Mouse (Mus musculus): ENCODE results near the gene Bcl2l12. TPM values are rescaled to one million over a fixed set of nuclear protein-coding genes. Genes with fewer than 3 reads are reported as not detected.

The Bcl2l12 gene
- total RNA-seq, 2 experiments from 2014 or later = 14.5 to 15.9 TPM

GRCm38 (mm10) chr7:44997231-44997939 lies 1.1 kb downstream of the Bcl2l12 start, which contains the start of gene Irf3:
Gene Irf3, plus strand, starts transcription at chr7:44997648.
- DNase-seq = peak; percentile 98 to 99
- intact Hi-C loops (cut with DNase I) = no loop called here

GRCm38 (mm10) chr7:44996672-44997071 lies 1.8 kb downstream of the Bcl2l12 start:
- DNase-seq = no peak
- intact Hi-C loops (cut with DNase I) = no loop called here

- intact Hi-C loops (cut with DNase I) = loop anchor here (1.0 kb wide), 1 partner anchor 29 kb away; the partner anchor contains the start of gene Scaf1
- no peak for DNase-seq
These were observed 11.4 kb downstream of the Bcl2l12 start for GRCm38 (mm10) chr7:44986879-44987718.

- intact Hi-C loops (cut with DNase I) = loop anchor here (1.0 kb wide), 1 partner anchor 30 kb away; the partner anchor contains the start of gene Scaf1
These were observed 12.2 kb downstream of the Bcl2l12 start, which contains the start of gene Prmt1 for GRCm38 (mm10) chr7:44986192-44986878. Gene Prmt1, minus strand, starts transcription at chr7:44986568.

GRCm38 (mm10) chr7:44985595-44986191 lies 12.8 kb downstream of the Bcl2l12 start:
- peak; percentile 79 to 82 for DNase-seq
- intact Hi-C loops (cut with DNase I) = loop anchor here (1.0 to 2.0 kb wide), 2 partner anchors 31 to 83 kb away; partner anchors contain the start of gene Scaf1

More at GRCm38 (mm10) chr7:44986192-44986878, 12.2 kb downstream of the Bcl2l12 start, which contains the start of gene Prmt1:
- peak; percentile 98 to 99 for DNase-seq

GRCm38 (mm10) chr7:44984833-44985164 lies 13.7 kb downstream of the Bcl2l12 start:
- intact Hi-C loops (cut with DNase I) = loop anchor here (2.0 to 5.0 kb wide), 2 partner anchors 84 to 153 kb away; partner anchors contain the start of genes Flt3l and Gm45713
- no peak for DNase-seq

GRCm38 (mm10) chr7:44983944-44984832 lies 14.3 kb downstream of the Bcl2l12 start:
- intact Hi-C loops (cut with DNase I) = loop anchor here (2.0 to 5.0 kb wide), 2 partner anchors 85 to 153 kb away; partner anchors contain the start of genes Flt3l and Gm45713
- DNase-seq = no peak

- intact Hi-C loops (cut with DNase I) = loop anchor here (5.0 kb wide), 1 partner anchor 154 kb away; the partner anchor contains the start of genes Flt3l and Gm45713
These were observed 15.4 kb downstream of the Bcl2l12 start for GRCm38 (mm10) chr7:44983085-44983484.

GRCm38 (mm10) chr7:44981539-44981938 lies 17.0 kb downstream of the Bcl2l12 start:
- DNase-seq = no peak
- intact Hi-C loops (cut with DNase I) = loop anchor here (5.0 kb wide), 1 partner anchor 156 kb away; the partner anchor contains the start of genes Flt3l and Gm45713

More at GRCm38 (mm10) chr7:44983085-44983484, 15.4 kb downstream of the Bcl2l12 start:
- peak; percentile 91 to 95 for DNase-seq

GRCm38 (mm10) chr7:44978300-44978699 lies 20.2 kb downstream of the Bcl2l12 start:
- no peak for DNase-seq
- intact Hi-C loops (cut with DNase I) = no loop called here

GRCm38 (mm10) chr7:44975117-44975419 lies 23.4 kb downstream of the Bcl2l12 start:
- intact Hi-C loops (cut with DNase I) = no loop called here
- DNase-seq = no peak

- DNase-seq = peak; percentile 80 to 86
- intact Hi-C loops (cut with DNase I) = no loop called here
These were observed 24.0 kb downstream of the Bcl2l12 start, which contains the start of gene Cpt1c for GRCm38 (mm10) chr7:44974383-44975116. Gene Cpt1c, minus strand, starts transcription at chr7:44974851.

GRCm38 (mm10) chr7:44973415-44974130 lies 24.9 kb downstream of the Bcl2l12 start:
- intact Hi-C loops (cut with DNase I) = no loop called here
- DNase-seq = no peak

GRCm38 (mm10) chr7:44971142-44971541 lies 27.4 kb downstream of the Bcl2l12 start:
- intact Hi-C loops (cut with DNase I) = no loop called here
- DNase-seq = no peak

GRCm38 (mm10) chr7:44970231-44970691 lies 28.3 kb downstream of the Bcl2l12 start:
- intact Hi-C loops (cut with DNase I) = no loop called here

GRCm38 (mm10) chr7:44966638-44967037 lies 31.9 kb downstream of the Bcl2l12 start:
- DNase-seq = no peak
- intact Hi-C loops (cut with DNase I) = no loop called here

More at GRCm38 (mm10) chr7:44970231-44970691, 28.3 kb downstream of the Bcl2l12 start:
- DNase-seq = peak; percentile 88

- intact Hi-C loops (cut with DNase I) = no loop called here
- no peak for DNase-seq
These were observed 32.5 kb downstream of the Bcl2l12 start for GRCm38 (mm10) chr7:44965975-44966374.
